Mouse (Mus musculus) forelimb bud, embryonic 11.5 days (tissue): ENCODE measurements around the gene Olfr211.
"Not testable (repeated sequence)": the region's sequence is repeated elsewhere in the genome, so short reads cannot be mapped to it uniquely, and the experiment has no call there.

Source experiments
- DNase-seq: peaks from one replicate; pipeline ENCODE4 v3.0.0-alpha.2; 2012; ENCODE audit warnings: low read depth, low spot score

The Olfr211 gene

DNA sequence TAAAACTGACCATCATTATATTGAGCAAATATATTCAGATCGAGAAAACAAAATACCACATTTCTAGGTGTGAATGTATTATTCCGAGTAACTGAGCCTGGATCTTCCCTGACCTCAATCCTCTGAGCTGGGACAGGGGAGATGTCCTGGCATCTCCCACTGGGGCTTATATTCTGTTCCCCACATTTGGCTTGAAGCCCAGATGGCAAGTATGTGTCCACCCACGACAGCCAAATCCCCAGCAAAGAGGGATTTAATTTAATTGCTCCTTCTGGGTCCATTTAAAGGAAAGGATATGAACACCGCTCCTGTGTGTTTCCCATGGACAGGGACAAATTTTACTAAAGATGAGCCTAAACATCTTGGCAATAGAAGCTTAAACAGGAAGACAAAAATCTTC, at the start of gene Olfr211:
Gene Olfr211, plus strand, starts transcription at position 301 of the 400 bp plus-strand sequence.
- no peak for DNase-seq

DNA sequence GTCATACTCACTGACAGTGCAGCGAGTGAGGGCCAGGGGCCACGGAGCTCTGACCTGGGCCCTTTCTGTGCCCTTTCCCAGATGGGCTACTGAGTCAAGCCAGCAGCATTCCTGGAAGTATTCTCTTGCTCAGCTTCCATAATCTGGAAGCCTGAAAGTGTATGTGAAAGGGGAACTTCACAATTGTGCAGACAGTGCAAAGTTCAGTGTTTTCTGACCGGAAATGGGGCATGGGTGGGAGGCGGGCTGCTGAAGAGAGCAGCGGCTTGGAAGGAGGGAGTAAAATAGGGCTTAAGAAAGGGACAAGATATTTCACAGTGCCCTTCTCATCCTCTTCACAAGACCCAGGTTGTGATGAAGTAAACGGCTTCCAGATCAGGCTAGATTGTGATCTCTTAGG, 49.4 kb upstream of the Olfr211 start:
- no peak for DNase-seq

DNA sequence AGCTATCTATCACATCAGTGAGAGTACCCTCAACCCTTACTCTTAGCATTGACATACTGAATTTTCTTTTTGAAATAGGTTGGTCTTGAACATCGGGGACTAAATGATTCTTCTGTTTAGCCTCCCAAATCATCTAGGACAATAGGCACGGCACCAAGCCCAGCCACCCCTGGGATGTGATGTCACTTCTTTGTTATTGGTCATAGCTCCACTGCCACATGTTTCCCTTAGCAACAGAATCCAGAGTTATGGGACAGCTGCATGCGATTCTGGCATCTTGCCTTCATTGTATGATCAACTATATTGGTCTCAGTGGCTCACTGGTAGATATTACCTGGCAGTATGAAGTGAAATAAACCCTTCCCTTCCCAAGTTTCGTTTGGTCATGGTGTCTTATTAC, 48.4 kb upstream of the Olfr211 start:
- no peak for DNase-seq

DNA sequence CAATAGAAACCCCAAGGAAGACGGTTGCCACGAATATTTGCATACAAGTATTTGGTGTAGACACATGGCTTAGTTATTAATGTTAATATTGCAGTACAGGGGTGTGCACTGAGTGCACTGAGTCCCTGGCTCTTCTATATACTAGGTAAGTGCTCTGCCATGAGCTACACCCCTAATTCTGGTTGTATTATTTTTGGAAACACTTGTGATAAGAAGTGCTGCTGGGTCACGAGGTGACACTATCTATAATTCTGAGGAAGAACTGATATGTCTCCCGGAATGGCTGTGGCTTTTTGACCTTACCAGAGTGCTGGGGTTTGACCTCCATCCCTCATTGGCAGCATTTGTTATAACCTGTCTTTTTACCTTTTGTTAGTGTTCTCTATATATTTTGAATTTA, 48.0 kb upstream of the Olfr211 start:
- DNase-seq = no peak

DNA sequence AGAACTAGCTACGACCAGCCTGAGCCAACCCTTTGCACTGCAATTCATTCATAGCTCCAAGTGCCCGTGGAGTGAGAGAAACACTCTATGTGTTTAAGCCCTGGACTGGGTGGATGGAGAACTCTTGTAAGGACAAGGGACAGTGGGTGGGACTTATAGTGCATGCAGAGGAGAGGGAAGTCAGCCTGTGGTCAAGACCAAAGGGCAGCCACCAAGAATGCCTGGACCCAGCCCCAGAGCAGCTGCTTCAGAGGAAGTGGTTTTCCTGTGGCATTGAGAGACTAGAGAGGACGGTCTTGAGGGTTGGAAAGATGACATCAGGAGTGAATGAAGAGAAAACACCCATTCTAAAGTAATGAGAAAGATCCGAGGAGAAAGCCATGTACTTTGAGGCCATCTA, 33.1 kb upstream of the Olfr211 start:
- DNase-seq = no peak

DNA sequence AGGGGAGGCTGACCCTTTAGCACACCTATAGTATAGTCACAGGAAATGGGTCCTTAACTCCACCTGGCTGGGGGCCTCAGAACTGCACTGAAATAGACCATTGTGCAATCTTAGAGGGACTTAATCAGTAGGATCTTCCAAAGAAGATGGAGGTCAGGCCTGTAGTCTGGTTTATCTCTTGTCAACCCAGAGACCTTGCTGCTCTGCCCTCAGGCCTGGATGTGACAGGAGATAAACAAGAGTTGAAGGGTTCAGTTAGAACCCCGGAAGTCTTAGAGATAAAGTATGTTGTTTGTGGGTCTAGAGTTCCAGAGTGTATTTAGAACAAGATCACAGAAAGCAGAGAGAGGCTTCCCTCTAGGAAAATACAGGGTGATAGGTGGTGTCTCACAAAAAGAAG, 32.4 kb upstream of the Olfr211 start:
- no peak for DNase-seq

DNA sequence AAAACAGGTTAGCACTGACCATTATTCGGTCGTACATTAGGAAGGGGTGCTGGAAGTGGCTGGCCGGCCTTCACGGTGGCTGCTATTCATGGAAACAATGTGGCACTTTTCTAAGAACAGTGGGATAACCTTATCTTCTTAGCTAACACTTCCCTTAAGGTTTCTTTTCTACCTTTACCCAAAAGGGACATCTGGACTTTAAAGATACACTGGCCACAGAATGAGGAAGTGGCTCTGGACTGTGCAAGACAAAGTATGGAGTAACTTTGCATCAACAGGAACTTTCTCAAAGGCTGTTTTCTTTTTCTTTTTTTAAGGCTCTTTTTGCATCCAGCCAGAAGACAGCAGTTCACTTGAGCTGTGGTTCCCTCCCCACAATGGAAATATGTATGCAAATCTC, 30.2 kb upstream of the Olfr211 start:
- no peak for DNase-seq

DNA sequence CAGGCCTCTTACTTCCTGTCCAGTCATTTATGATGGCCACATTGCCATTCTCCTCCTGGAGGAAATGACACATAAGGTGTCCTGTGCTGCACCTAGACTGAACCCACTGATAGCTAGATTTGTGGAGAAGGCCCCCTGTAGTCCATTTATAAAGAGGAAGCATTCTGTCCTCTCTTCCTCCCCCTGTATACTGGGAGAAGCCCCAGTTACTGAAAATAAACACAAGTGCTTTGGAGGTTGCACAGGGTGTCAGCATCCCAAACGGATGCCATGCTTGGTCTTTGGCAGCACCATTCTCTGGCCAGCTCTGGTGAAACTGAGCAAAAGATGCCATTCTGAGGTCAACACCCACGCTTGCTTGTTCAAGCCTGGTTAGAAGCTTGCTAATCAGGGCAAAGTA, 29.7 kb upstream of the Olfr211 start:
- no peak for DNase-seq

DNA sequence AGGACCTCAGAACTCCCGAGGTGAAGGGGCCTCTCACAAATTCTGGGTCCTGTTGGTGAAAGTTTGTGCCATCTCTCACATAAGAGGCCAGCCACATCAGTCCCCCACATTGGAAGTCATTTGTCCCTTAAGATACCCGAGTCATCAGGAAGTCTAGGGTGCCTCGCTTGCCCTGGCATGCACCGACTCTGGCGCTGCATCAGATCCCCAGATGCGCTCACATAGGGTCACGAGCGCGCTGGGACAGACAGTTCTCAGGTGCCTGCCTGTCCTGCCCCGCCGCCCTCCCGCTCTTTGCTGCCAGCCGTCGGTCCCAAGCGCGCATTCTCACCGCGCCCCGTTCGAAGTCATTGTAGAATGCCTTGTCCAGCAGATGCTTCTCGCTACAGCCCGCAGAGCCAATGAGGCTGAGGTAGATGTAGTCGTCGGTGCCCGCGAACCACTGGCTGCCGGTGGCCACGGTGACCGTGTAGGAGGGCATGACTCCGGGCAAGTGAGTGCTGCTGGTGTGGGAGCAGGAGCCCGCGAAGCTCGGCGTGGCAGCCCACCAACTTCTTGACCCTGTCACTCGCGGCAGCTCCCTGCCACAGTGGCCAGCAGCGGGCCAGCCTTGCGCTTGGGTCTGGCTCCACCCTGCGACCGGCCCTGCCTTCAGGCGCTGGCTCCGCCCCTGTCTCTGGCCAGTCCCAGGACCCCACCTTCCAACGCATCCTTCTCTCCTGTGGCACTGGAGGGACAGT, 28.2 kb upstream of the Olfr211 start, which contains the start of gene Alox5:
Gene Alox5, minus strand, starts transcription at position 635 of the 740 bp plus-strand sequence.
- no peak for DNase-seq

DNA sequence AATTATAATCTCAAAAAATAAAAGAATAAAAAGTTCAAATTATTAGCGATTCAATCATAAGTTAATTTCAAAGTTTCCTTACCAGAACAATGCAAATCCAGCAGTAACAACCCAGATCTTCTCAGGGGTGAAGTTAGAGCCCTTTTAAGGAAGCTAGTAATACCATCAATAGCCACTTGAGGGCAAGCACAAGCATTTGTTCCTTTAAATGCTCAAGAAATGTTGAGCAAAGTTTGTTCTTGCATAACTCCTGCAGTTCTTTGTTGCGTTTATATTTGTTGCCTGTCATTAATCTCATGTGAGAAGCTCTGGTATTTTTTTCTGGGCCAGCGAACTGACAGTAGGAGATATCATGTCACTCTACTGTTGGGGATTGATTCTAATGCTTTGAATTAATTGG, 20.8 kb upstream of the Olfr211 start:
- DNase-seq = no peak

DNA sequence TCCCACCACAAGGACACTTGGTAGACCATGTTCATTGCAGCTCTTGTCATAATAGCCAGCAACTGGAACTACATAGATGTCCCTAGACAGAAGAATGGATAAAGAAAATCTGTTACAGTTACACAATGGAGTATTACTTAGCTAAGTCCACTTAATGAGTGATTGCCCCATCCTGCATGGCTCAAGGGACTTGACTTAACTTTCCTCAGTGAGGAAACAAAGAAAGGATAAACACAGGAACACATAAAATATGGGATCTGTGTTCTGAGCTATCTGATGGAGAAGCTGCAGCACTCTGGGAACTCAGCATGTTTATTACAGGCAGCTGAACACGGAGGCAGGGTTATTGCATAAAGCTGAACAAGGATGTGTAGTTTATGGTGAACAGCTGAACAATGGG, 3.8 kb upstream of the Olfr211 start:
- DNase-seq = no peak

DNA sequence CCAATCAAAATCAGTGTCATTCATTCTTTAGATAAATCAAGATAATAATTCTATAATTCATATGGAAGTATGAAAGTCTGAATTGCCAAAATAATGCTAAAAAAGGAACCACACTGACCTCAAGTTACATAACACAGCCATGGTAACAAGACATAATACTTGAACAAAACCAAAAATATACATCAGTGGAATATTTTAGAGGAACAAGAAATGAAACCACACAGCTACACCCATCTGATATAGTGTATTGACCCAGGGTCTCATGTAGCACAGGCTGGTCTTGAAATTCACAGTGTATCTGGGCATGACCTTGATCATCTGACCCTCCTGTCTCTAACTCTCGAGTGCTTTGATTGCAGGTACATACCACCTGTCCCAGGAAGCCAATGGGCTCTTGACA, 2.1 kb upstream of the Olfr211 start:
- no peak for DNase-seq

DNA sequence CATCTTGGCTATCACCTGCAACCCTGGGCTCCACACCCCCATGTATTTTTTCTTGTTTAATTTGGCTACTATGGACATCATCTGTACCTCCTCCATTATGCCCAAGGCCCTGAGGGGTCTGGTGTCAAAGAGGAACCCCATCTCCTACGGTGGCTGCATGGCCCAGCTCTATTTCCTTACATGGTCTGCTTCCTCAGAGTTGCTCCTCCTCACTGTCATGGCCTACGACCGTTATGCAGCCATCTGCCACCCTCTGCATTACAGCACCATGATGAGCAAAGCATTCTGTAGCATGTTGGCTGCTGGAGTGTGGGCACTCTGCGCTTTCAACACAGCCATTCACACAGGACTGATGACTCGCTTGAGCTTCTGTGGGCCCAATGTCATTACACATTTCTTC, 4.9 kb downstream of the Olfr211 start:
- DNase-seq = no peak

DNA sequence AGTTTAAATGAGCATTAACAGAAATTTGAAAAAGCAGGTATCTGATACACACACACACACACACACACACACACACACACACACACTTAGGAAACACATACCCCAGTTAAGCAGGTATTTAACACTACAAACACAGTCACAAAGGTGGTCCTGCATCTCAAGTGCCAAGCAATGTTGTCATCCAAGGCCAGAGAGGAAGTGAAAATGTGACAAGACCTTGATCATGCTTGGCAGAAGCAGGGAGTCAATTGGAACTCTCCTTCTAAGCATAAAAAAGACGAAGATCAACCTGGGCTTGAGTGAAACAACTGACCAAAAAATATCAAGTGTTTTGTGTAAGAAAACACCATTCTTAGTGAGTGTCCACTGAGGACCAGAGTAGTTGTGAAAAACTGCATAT, 7.1 kb downstream of the Olfr211 start:
- no peak for DNase-seq

DNA sequence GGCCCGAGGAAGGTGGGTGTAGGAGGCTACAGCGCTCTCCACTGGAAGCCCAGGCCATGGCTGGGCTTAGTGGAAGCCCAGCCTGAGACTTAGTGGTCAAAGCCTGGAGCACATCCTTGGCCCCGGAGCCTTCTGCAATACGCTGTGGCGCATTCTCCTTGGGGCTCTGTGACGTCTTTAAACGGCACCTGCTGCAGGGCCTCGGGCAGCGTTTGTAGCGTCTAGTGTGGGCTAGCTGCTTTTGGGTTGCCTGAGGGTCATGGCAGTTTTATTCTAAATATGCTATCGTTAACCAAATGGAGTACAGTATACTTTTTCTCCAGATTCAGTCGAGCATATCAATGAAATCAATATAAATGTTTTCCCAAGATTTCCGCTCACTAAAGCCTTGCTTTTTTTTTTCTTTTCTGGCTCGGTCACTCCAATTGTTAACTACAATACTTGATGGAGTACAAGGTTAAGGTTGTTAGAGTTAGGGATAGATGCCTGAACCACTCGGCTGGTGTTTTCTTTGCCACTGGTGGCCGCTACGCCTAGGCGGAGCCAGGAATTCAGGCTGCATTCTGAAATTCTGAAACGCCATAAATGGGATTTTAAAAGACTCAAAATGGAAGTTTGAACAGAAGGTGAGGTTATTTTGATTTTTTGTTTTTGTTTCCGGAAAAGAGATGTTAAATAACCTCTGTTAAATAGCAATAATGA, 17.6 kb downstream of the Olfr211 start, which contains the start of gene Olfr212:
Gene Olfr212, plus strand, starts transcription at position 215 of the 702 bp plus-strand sequence.
- not testable (repeated sequence) for DNase-seq

DNA sequence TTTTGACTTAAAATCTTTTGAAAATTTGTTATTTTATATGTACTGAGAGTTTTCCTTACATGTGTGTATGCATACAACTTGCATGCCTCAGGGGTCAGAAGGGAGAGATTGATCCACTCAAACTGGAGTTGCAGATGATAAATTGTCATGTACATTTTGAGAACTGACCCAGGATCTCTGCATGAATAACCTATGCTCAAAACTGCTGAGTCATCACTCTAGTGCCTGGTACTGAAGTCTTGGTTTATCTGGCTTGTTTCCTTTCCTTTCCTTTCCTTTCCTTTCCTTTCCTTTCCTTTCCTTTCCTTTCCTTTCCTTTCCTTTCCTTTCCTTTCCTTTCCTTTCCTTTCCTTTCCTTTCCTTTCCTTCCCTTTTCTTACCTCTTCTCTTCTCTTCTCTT, 25.9 kb downstream of the Olfr211 start:
- DNase-seq = no peak

DNA sequence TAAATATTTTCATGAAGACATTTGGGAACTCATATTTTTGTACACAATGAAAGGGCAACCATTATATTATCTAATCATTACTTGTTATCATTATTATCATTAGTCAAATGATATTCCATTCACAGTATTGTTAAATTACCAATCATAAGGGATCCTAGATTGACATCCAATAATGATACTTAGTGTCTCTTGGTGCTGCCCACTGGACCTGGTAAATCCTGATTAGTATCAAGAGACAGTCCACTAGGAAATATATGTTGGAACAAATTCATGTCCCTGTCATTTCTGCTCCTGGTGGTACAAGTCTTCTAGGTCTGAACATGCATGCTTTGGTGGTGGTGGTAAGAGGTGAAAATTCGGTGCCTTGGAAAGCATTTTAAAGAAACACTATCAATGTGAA, 49.3 kb downstream of the Olfr211 start, which contains the start of gene Olfr213:
Gene Olfr213, plus strand, starts transcription at position 301 of the 400 bp plus-strand sequence.
- no peak for DNase-seq

DNA sequence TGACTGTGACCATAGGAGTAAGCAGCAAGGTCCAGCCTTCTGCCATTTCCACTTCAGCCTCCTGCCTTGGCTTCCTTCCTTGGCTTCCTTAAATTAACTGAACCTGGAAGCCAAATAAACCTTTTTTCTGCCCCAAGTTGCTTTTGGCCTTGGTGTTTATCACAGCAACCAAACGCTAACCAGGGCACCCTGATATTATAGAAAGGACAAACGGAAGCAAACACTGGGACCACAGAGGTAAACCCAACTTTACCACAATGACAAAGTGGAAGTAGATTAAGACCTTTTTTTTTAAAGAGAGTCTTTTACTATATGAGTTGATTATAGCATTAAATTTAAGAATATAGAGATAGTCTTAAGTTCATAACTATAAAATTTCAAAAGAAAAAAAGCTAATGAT, 53.6 kb downstream of the Olfr211 start:
- no peak for DNase-seq
